Mouse (Mus musculus) bone marrow macrophage, adult 2 months (primary cell): ENCODE measurements at regions not wholly inside any gene's neighbourhood (a gene's known extent, or its start where the extent isn't known, plus 50 kb on each side); places are given as distances from the start of the nearest gene placed in this dataset.

Experiments
- CTCF ChIP-seq: IDR thresholded peaks from 2 replicates; pipeline ENCODE4 v1.5.1; 2012; ENCODE audit warnings: low read depth, mild to moderate bottlenecking, low read length, moderate library complexity
- POLR2A ChIP-seq: IDR thresholded peaks from 2 replicates; pipeline ENCODE4 v1.6.1; 2012; ENCODE audit warnings: mild to moderate bottlenecking, low read depth, low read length, borderline replicate concordance

DNA sequence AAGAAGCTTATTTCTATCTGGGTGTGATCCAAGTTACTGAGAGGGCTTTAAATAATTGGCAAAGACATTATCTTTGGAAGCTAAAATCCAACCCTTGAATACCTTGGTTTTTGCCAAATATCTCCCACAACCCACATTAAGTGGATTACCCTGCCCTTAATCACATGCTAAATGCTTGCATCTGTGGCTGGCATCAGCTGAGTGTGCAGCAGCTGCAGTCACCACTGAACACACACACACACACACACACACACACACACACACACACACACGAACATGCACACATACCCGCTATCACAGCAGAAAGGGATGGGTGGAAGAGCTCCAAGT lies 124.7 kb upstream of the Cpeb2 start:
- TF ChIP-seq CTCF: no peak
- no peak for TF ChIP-seq POLR2A
